Mouse (Mus musculus) CH12.LX (cell line): ENCODE data around the gene Gm9922. TPM values are rescaled to one million over a fixed set of nuclear protein-coding genes. Genes with fewer than 3 reads are reported as not detected.

Source experiments
- DNase-seq: peaks from one replicate; pipeline ENCODE4 v3.0.0-alpha.2; 2013; ENCODE audit errors: extremely low read depth
- H3K27ac ChIP-seq: 2 replicates; pipeline ENCODE4 v1.5.1; 2012; ENCODE audit warnings: low read depth, mild to moderate bottlenecking, control low read depth, moderate library complexity; ENCODE audit not compliant: insufficient read depth
- H3K27me3 ChIP-seq: replicated peaks from 2 replicates; pipeline ENCODE3; 2012; ENCODE audit warnings: inconsistent platforms
- H3K36me3 ChIP-seq, 2 experiments: replicated peaks in 1 of 2; 2 replicates each; pipeline versions ENCODE3 to v1.6.1; 2012; ENCODE audit warnings: inconsistent platforms in 1 of 2, low read length in 1 of 2, mild to moderate bottlenecking in 1 of 2, mixed read lengths in 1 of 2, moderate library complexity in 1 of 2; ENCODE audit not compliant: control insufficient read depth in 1 of 2, insufficient read depth in 1 of 2
- H3K4me1 ChIP-seq, 2 experiments: 2 replicates each; pipeline ENCODE4 v1.6.1; 2012; ENCODE audit warnings: inconsistent platforms in 1 of 2, moderate library complexity in 1 of 2; ENCODE audit not compliant: insufficient read depth in 2 of 2, control insufficient read depth in 1 of 2
- H3K4me2 ChIP-seq: 2 replicates; pipeline ENCODE4 v1.6.1; 2012; ENCODE audit warnings: low read depth, mild to moderate bottlenecking, control low read depth; ENCODE audit not compliant: poor library complexity, insufficient read depth, severe bottlenecking
- H3K4me3 ChIP-seq, 3 experiments: fragments of 150-350 bp in 1 of 3; sonication (generic) in 1 of 3; replicated peaks in 1 of 3; 2 replicates each; pipeline versions ENCODE3 to v1.5.1; 2011 to 2012; ENCODE audit warnings: low read depth in 2 of 3, low read length in 2 of 3, mild to moderate bottlenecking in 2 of 3, moderate library complexity in 2 of 3, control low read depth in 1 of 3, improper control_type of control experiment in 1 of 3, inconsistent platforms in 1 of 3, mixed read lengths in 1 of 3; ENCODE audit not compliant: poor library complexity in 1 of 3
- H3K79me2 ChIP-seq: replicated peaks from 2 replicates; pipeline ENCODE4 v1.6.1; 2012; ENCODE audit warnings: mild to moderate bottlenecking, moderate library complexity; ENCODE audit not compliant: control insufficient read depth, poor library complexity, insufficient read depth, severe bottlenecking; ENCODE audit errors: extremely low read depth
- H3K9ac ChIP-seq: 2 replicates; pipeline ENCODE4 v1.6.1; 2012; ENCODE audit warnings: low read depth, mild to moderate bottlenecking, control low read depth, moderate library complexity; ENCODE audit not compliant: insufficient read depth
- H3K9me3 ChIP-seq: replicated peaks from 2 replicates; pipeline ENCODE3; 2012; ENCODE audit warnings: low read length, inconsistent platforms, mixed read lengths
- BHLHE40 ChIP-seq: IDR thresholded peaks from 2 replicates; pipeline ENCODE4 v1.6.1; 2011; ENCODE audit warnings: mild to moderate bottlenecking, low read depth, low read length, improper control_type of control experiment
- CHD1 ChIP-seq: IDR thresholded peaks from 2 replicates; pipeline ENCODE4 v1.6.1; 2012; ENCODE audit warnings: low read depth, low read length, improper control_type of control experiment, inconsistent platforms
- CHD2 ChIP-seq: IDR thresholded peaks from 2 replicates; pipeline ENCODE4 v1.6.1; 2011; ENCODE audit warnings: low read length, improper control_type of control experiment
- E2F4 ChIP-seq: IDR thresholded peaks from 2 replicates; pipeline ENCODE4 v1.6.1; 2011; ENCODE audit warnings: low read depth, low read length, improper control_type of control experiment; ENCODE audit not compliant: insufficient replicate concordance
- ELF1 ChIP-seq: IDR thresholded peaks from 2 replicates; pipeline ENCODE4 v1.6.1; 2014; ENCODE audit warnings: low read depth, mild to moderate bottlenecking, inconsistent platforms, low read length, improper control_type of control experiment
- EP300 ChIP-seq: IDR thresholded peaks from 2 replicates; pipeline ENCODE4 v1.6.1; 2011; ENCODE audit warnings: low read length, improper control_type of control experiment
- ETS1 ChIP-seq: conservative IDR thresholded peaks from 2 replicates; pipeline ENCODE4 v1.6.1; 2012; ENCODE audit warnings: low read depth, mild to moderate bottlenecking, inconsistent platforms, low read length, improper control_type of control experiment, moderate library complexity
- HCFC1 ChIP-seq: IDR thresholded peaks from 2 replicates; pipeline ENCODE4 v1.6.1; 2012; ENCODE audit warnings: low read depth, mild to moderate bottlenecking, inconsistent platforms, low read length, improper control_type of control experiment
- IRF4 ChIP-seq: IDR thresholded peaks from 2 replicates; pipeline ENCODE4 v1.6.1; 2014; ENCODE audit warnings: low read depth, mild to moderate bottlenecking, inconsistent platforms, low read length, improper control_type of control experiment
- JUN ChIP-seq: IDR thresholded peaks from 2 replicates; pipeline ENCODE4 v1.6.1; 2011; ENCODE audit warnings: low read depth, mild to moderate bottlenecking, low read length, improper control_type of control experiment, moderate library complexity; ENCODE audit not compliant: insufficient read depth
- MAFK ChIP-seq: IDR thresholded peaks from 2 replicates; pipeline ENCODE4 v1.6.1; 2011; ENCODE audit warnings: low read length, improper control_type of control experiment; ENCODE audit not compliant: insufficient replicate concordance
- MAX ChIP-seq: IDR thresholded peaks from 2 replicates; pipeline ENCODE4 v1.6.1; 2011; ENCODE audit warnings: low read length, improper control_type of control experiment
- MEF2A ChIP-seq: IDR thresholded peaks from 2 replicates; pipeline ENCODE4 v1.6.1; 2014; ENCODE audit warnings: low read depth, mild to moderate bottlenecking, inconsistent platforms, low read length, improper control_type of control experiment, borderline replicate concordance
- NRF1 ChIP-seq: IDR thresholded peaks from 2 replicates; pipeline ENCODE4 v1.6.1; 2014; ENCODE audit warnings: low read depth, mild to moderate bottlenecking, inconsistent platforms, low read length, improper control_type of control experiment, moderate library complexity
- PAX5 ChIP-seq: IDR thresholded peaks from 2 replicates; pipeline ENCODE4 v1.6.1; 2012; ENCODE audit warnings: low read length, inconsistent platforms, mixed read lengths
- POLR2AphosphoS2 ChIP-seq: IDR thresholded peaks from 2 replicates; pipeline ENCODE4 v1.6.1; 2011; ENCODE audit warnings: low read depth, low read length, improper control_type of control experiment
- SIN3A ChIP-seq: IDR thresholded peaks from 2 replicates; pipeline ENCODE4 v1.6.1; 2012; ENCODE audit warnings: low read length, improper control_type of control experiment, inconsistent platforms
- SMC3 ChIP-seq: IDR thresholded peaks from 2 replicates; pipeline ENCODE4 v1.6.1; 2011; ENCODE audit warnings: low read depth, low read length, improper control_type of control experiment
- UBTF ChIP-seq: IDR thresholded peaks from 2 replicates; pipeline ENCODE4 v1.6.1; 2012; ENCODE audit warnings: low read depth, mild to moderate bottlenecking, inconsistent platforms, low read length, improper control_type of control experiment, moderate library complexity
- USF2 ChIP-seq: conservative IDR thresholded peaks from 2 replicates; pipeline ENCODE4 v1.6.1; 2011; ENCODE audit warnings: low read depth, low read length, improper control_type of control experiment
- ZKSCAN1 ChIP-seq: IDR thresholded peaks from 2 replicates; pipeline ENCODE4 v1.6.1; 2012; ENCODE audit warnings: low read depth, inconsistent platforms, low read length, improper control_type of control experiment, borderline replicate concordance
- ZMIZ1 ChIP-seq: IDR thresholded peaks from 2 replicates; pipeline ENCODE4 v1.6.1; 2012; ENCODE audit warnings: low read depth, mild to moderate bottlenecking, inconsistent platforms, low read length, improper control_type of control experiment
- dilution Hi-C: fragments of 300-500 bp; cut with MboI; formaldehyde crosslinking; loops from 2 replicates; pipeline ENCODE4 v1.14.3; 2020; ENCODE audit warnings: low sequenced_read_pairs; ENCODE audit not compliant: extremely low pct_unique_long_range_greater_than_20kb, extremely low pct_ligation_motif_present
- in situ Hi-C: fragments of 300-500 bp; cut with MboI; formaldehyde crosslinking; loops from 3 replicates; pipeline ENCODE4 v1.14.3; 2019; ENCODE audit warnings: low sequenced_read_pairs, low pct_ligation_motif_present, low pct_unique_long_range_greater_than_20kb, mixed read lengths
- polyA plus RNA-seq: library from polyadenylated mRNA; unstranded; fragments of >175 nt; gene quantifications from 2 replicates; pipeline ENCODE4 v1.2.1, GENCODE M21; 2012; ENCODE audit warnings: low read depth; ENCODE audit not compliant: insufficient read length
- total RNA-seq, 2 experiments: library from RNA; depleted of rRNA; stranded (reverse); fragments of 300-350 nt in 1 of 2; fragments of >200 nt in 1 of 2; gene quantifications; 2 replicates each; pipeline ENCODE4 v1.2.3; 2012 to 2014

The Gm9922 gene
- total and polyA plus RNA-seq, 3 experiments, result 0.64 to 0.76 TPM; not detected in 1

GRCm38 (mm10) chr14:101733542-101734303 lies 4.1 kb upstream of the Gm9922 start:
- DNase-seq, result peak; percentile 77
- peak overlapping the region; percentile 14 for H3K9ac ChIP-seq
- TF ChIP-seq MEF2A (no peak), ELF1 (0 out of 2 replicates have a peak, but pooled peaks have one; percentile 8), CHD1 (no peak), MAX (no peak), PAX5 (no peak), NRF1 (no peak)
- no peaks in the 10 kb centered on the region for H3K27me3 ChIP-seq
- H3K4me3 ChIP-seq, result peak overlapping the region in 1 of 3 experiments; percentile 15
- in situ Hi-C loops, result no loop called here
- H3K4me2 ChIP-seq, result peak overlapping the region; percentile 95
- dilution Hi-C loops, result no loop called here
- H3K36me3 ChIP-seq, result peaks cover 0 to 6% of the 10 kb centered on the region in 2 experiments
- peaks cover 0 to 31% of the 10 kb centered on the region in 2 experiments; a peak in 3 of 4 replicates for H3K4me1 ChIP-seq
- H3K79me2 ChIP-seq, result no peaks in the 10 kb centered on the region
- H3K27ac ChIP-seq, result no peak overlapping the region
- no peaks in the 10 kb centered on the region for H3K9me3 ChIP-seq

- in situ Hi-C loops (no loop called here), dilution Hi-C loops (no loop called here)
- peak overlapping the region; percentile 68 to 75 (median 74) for H3K4me3 ChIP-seq
- peak overlapping the region; percentile 13; the same call in 1 of the 2 replicates for H3K9ac ChIP-seq
- peaks cover 0 to 40% of the 10 kb centered on the region in 2 experiments; a peak in 3 of 4 replicates for H3K4me1 ChIP-seq
- no peaks in the 10 kb centered on the region for H3K79me2 ChIP-seq
- no peaks in the 10 kb centered on the region for H3K36me3 ChIP-seq
- no peak for DNase-seq
- H3K4me2 ChIP-seq, result peak overlapping the region; percentile 83
- H3K9me3 ChIP-seq, result no peaks in the 10 kb centered on the region
- no peaks in the 10 kb centered on the region for H3K27me3 ChIP-seq
- TF ChIP-seq SMC3 (no peak), MEF2A (no peak), ZKSCAN1 (no peak), USF2 (no peak), E2F4 (no peak), HCFC1 (no peak), MAX (no peak), UBTF (no peak), ELF1 (no peak), BHLHE40 (no peak), EP300 (no peak), SIN3A (no peak), ETS1 (no peak), POLR2AphosphoS2 (no peak), MAFK (no peak), NRF1 (no peak), JUN (no peak), IRF4 (no peak), CHD2 (no peak), ZMIZ1 (no peak)
- no peak overlapping the region for H3K27ac ChIP-seq
Observed at GRCm38 (mm10) chr14:101729972-101730692, 518 bp upstream of the Gm9922 start.
